Mouse (Mus musculus): ENCODE measurements around the gene Muc15. TPM values are rescaled to one million over a fixed set of nuclear protein-coding genes. Genes with fewer than 3 reads are reported as not detected.

The Muc15 gene
- polyA plus RNA-seq, 1 experiment from 2014 or later = not detected

- WGBS = 61% methylated on average over 1 of the region's 1 CpGs
- H3K9me3 ChIP-seq (ENCODE audit: control insufficient read depth, low read length) = no peaks in the 10 kb centered on the region
- no peak overlapping the region for H3K9ac ChIP-seq (ENCODE audit: low read length)
- no peak for DNase-seq (ENCODE audit: low spot score)
- no peaks in the 10 kb centered on the region for H3K36me3 ChIP-seq (ENCODE audit: control insufficient read depth, insufficient read depth, low read length)
- no peaks in the 10 kb centered on the region for H3K4me1 ChIP-seq (ENCODE audit: control insufficient read depth, insufficient read depth, low read length)
- H3K27ac ChIP-seq (ENCODE audit: low read depth, low read length) = no peak overlapping the region
- no peak overlapping the region for H3K4me2 ChIP-seq (ENCODE audit: low read depth)
- no peak overlapping the region for H3K4me3 ChIP-seq (ENCODE audit: low read depth, low read length)
- no peaks in the 10 kb centered on the region for H3K27me3 ChIP-seq (ENCODE audit: control insufficient read depth, insufficient read depth, low read length)
- no peak for ATAC-seq (ENCODE audit: insufficient read depth, low FRiP score, low TSS enrichment)
These were observed 19.4 kb downstream of the Muc15 start for GRCm38 (mm10) chr2:110740493-110740892.

- no peak overlapping the region for H3K9ac ChIP-seq (ENCODE audit: low read length)
- WGBS = 88% methylated on average over 2 of the region's 2 CpGs
- H3K27me3 ChIP-seq (ENCODE audit: control insufficient read depth, insufficient read depth, low read length) = no peaks in the 10 kb centered on the region
- no peak for DNase-seq (ENCODE audit: low spot score)
- no peaks in the 10 kb centered on the region for H3K36me3 ChIP-seq (ENCODE audit: control insufficient read depth, insufficient read depth, low read length)
- no peak for ATAC-seq (ENCODE audit: insufficient read depth, low FRiP score, low TSS enrichment)
- no peak overlapping the region for H3K4me3 ChIP-seq (ENCODE audit: low read depth, low read length)
- no peaks in the 10 kb centered on the region for H3K4me1 ChIP-seq (ENCODE audit: control insufficient read depth, insufficient read depth, low read length)
- H3K9me3 ChIP-seq (ENCODE audit: control insufficient read depth, low read length) = no peaks in the 10 kb centered on the region
- H3K27ac ChIP-seq (ENCODE audit: low read depth, low read length) = no peak overlapping the region
- H3K4me2 ChIP-seq (ENCODE audit: low read depth) = no peak overlapping the region
These were observed 36.4 kb downstream of the Muc15 start for GRCm38 (mm10) chr2:110757556-110757955.

GRCm38 (mm10) chr2:110759434-110759833, 38.3 kb downstream of the Muc15 start:
- Histone ChIP-seq H3K4me3 (ENCODE audit: low read depth, low read length) (no peak overlapping the region), H3K27me3 (ENCODE audit: control insufficient read depth, insufficient read depth, low read length) (no peaks in the 10 kb centered on the region), H3K27ac (ENCODE audit: low read depth, low read length) (no peak overlapping the region), H3K36me3 (ENCODE audit: control insufficient read depth, insufficient read depth, low read length) (no peaks in the 10 kb centered on the region), H3K4me1 (ENCODE audit: control insufficient read depth, insufficient read depth, low read length) (no peaks in the 10 kb centered on the region), H3K9me3 (ENCODE audit: control insufficient read depth, low read length) (no peaks in the 10 kb centered on the region), H3K9ac (ENCODE audit: low read length) (no peak overlapping the region), H3K4me2 (ENCODE audit: low read depth) (no peak overlapping the region)
- no peak for ATAC-seq (ENCODE audit: insufficient read depth, low FRiP score, low TSS enrichment)
- 68% methylated on average over 2 of the region's 2 CpGs for WGBS
- no peak for DNase-seq (ENCODE audit: low spot score)

DNA sequence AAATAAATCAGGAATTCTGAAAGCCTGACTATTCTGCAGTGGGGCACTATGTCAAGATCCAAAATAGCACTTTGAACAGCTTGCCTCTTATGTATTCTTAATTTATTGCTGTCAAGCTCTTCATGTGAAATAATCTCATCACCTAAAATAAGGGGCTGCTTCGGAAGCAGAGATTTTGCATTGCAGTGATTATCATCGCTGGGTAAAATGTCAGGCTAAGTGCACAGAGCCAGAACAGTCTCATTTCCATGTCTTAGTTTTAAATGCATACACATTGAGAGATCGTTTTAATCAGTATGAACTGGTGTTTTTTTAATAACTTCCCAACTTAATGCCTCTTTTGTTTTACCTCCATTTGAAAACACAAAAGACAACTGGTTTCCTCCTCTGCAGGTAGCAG, 66.3 kb downstream of the Muc15 start:
- H3K4me3 ChIP-seq (ENCODE audit: low read depth, low read length) = no peak overlapping the region
- H3K9me3 ChIP-seq (ENCODE audit: control insufficient read depth, low read length) = no peaks in the 10 kb centered on the region
- no peak overlapping the region for H3K9ac ChIP-seq (ENCODE audit: low read length)
- WGBS = 86% methylated on average over 3 of the region's 3 CpGs
- no peak for DNase-seq (ENCODE audit: low spot score)
- no peak overlapping the region for H3K4me2 ChIP-seq (ENCODE audit: low read depth)
- H3K27me3 ChIP-seq (ENCODE audit: control insufficient read depth, insufficient read depth, low read length) = no peaks in the 10 kb centered on the region
- no peak for ATAC-seq (ENCODE audit: insufficient read depth, low FRiP score, low TSS enrichment)
- H3K36me3 ChIP-seq (ENCODE audit: control insufficient read depth, insufficient read depth, low read length) = no peaks in the 10 kb centered on the region
- no peaks in the 10 kb centered on the region for H3K4me1 ChIP-seq (ENCODE audit: control insufficient read depth, insufficient read depth, low read length)
- no peak overlapping the region for H3K27ac ChIP-seq (ENCODE audit: low read depth, low read length)

Other genes with a start within 250 kb of the Muc15 start
- not detected in 2 replicates for gene Slc5a12, start 124.0 kb upstream of the Muc15 start, polyA plus RNA-seq (2014; fragmentation: Nextera tagmentation; extraction: Ambion mirVana)
- 0.54 and 0.68 TPM in 2 replicates for gene Ano3, start 229.6 kb downstream of the Muc15 start, polyA plus RNA-seq (2014; fragmentation: Nextera tagmentation; extraction: Ambion mirVana)

Measured in neural tube, embryonic 11.5 days (tissue).